Mouse (Mus musculus) neural tube, embryonic 10.5 days (tissue): Measurements from ENCODE around the gene Cbx5.
A peak's percentile ranks its signal among the peaks of the same experiment; 100 is the strongest.
"Not testable (repeated sequence)": the region's sequence is repeated elsewhere in the genome, so short reads cannot be mapped to it uniquely, and the experiment has no call there.

ENCODE experiments used
- DNase-seq: peaks from one replicate; pipeline ENCODE4 v3.0.0-alpha.2; 2017; ENCODE audit warnings: low spot score; ENCODE audit errors: extremely low spot score

The Cbx5 gene

GRCm38 (mm10) chr15:103251595-103251994, 12.0 kb upstream of the Cbx5 start:
- no peak for DNase-seq

DNA sequence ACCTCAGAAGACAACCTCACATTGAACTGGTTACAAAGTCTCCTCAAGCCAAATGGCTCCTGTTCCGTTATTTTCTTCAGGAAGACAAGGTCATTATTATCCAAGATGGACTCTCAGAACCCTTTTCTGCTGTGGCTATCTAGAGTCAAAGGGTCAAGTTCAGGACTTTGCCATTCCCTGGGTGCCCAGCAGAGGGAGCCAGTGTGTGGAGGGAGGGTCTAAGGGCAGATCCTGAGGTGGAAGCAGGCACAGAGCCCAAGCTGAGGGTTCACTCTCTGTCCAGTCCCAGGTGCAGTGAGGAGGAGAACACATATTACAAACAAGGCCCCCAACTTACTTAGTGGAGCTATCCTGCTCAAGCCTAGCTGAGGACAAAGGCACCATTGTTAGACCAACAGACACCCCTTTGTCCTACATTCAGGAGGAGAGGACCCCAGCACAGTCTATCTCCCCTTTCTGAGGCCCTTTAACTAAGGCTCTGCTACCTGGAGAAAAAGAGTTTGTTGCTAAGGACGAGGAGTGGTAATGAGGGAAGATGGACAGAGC, 10.7 kb upstream of the Cbx5 start:
- peak; percentile 83 for DNase-seq

- DNase-seq, result not testable (repeated sequence)
These were observed 9.9 kb upstream of the Cbx5 start for GRCm38 (mm10) chr15:103249511-103249910.

- DNase-seq, result peak; percentile 45
These were observed 9.0 kb upstream of the Cbx5 start for GRCm38 (mm10) chr15:103248401-103249313.

DNA sequence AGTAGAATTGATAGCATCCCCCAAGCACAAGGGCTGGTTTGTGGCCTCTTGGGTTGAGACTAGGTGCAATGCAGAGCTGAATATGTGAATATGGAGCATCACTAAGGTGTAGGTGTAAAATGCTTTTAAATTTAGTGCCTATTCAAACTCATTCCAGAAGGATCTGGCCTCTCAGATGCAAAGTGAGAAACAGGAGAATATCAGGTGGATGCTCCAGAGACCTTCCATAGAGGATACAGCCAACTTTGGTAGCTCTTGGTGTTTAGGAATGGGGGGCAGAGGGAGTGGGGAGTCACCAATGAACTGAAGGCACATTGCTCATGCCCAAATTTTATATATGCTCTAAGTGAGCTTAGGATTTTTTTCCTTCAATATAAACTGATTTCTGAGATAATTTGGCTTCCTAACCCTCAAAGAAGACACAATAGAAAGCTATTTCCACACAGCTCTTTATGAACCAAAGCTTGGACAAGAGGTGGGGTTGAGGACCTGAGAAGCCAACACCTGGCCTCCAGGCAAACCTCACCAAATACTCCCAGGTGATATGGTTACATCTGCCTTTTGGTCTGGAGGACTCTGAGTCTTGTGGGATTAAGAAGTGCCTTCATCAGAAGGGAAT, 8.3 kb upstream of the Cbx5 start:
- no peak for DNase-seq

- no peak for DNase-seq
These were observed 7.6 kb upstream of the Cbx5 start for GRCm38 (mm10) chr15:103247078-103247781.

DNA sequence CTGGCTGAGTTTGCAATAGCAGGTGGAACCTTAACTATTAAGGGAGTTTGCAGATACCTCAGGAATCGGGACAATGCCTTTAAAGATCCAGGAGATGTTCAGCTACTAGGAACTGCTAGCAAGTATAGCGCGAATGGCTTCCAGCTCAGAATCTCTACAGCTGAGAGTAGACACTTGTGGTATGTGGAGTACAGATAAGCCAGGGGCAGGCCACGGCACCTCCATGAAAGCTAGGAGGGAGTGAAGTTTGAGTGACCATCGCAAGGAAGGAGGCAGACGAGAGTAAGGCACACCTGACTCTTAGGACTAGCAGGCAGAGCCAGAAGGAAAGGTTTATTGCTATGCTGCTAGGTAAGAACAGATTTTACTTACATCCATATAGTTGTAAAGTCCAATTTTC, 6.0 kb upstream of the Cbx5 start:
- DNase-seq, result no peak

GRCm38 (mm10) chr15:103242885-103243284, 3.3 kb upstream of the Cbx5 start:
- no peak for DNase-seq

GRCm38 (mm10) chr15:103241071-103242018, 1.7 kb upstream of the Cbx5 start:
- not testable (repeated sequence) for DNase-seq

- DNase-seq, result peak; percentile 89
These were observed 778 bp upstream of the Cbx5 start, which contains the start of gene Hnrnpa1 for GRCm38 (mm10) chr15:103240160-103241028. Gene Hnrnpa1 (plus strand): TSS chr15:103240432.

DNA sequence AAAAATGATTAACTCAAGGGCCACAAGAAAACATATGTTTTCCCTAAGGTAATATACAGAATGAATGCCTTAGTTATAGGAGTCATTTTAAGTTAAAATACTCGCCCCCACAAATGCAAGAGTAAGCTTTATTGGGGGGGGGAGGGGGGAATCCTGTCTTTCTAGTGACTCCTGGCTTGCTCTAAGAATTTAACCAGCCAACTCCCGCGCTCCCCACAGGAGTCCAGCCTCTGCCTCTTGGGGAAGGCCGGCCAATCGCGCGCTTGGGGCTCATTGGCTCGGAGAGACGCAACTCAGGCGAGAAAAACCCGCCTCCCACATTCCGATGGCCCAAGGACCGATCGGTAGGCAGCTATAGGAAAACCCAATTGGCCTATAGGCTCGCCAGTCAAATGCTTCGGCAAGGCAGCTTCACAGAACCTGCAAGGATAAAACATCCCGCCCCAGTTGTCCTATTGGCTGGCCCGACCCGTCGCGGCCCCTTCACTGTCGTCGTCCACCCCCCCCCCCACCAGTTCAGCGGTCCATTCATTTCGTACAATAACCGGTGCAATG, 409 bp downstream of the Cbx5 start:
- peak; percentile 92 for DNase-seq

DNA sequence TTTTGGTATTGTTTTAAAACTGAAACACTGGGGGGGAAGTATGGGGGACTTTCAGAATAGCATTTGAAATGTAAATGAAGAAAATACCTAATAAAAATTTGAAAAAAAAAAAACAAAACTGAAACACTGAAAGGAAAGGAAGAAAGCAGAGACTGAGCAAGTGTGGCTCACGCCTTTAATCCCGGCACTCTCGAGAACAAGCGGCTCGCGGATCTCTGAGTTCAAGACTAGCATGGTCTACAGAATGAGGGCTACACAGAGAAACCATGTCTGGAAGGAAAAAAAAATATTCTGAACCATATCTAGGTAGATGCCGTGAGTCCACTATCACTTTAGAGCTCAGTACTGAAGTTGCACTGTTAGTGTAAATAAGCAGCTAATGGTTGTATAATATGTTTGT, 2.3 kb downstream of the Cbx5 start:
- no peak for DNase-seq

DNA sequence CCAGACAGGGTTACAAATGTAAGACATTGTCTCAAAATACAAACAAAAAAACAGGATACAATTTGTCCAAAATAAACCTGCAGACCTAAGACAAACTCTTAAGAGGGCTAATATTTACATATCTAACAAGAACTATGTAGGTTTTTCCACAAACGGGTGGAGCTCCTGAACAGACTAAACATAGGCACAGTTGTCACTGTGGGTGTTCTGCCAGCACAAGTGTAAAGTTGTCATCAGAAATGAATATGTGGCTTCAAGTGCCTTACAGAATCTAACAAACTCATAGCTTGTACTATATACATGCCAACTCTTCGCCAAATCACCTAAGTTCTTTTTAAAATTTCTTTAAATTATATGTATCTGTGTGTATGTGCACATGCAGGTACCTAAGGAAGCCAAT, 6.5 kb downstream of the Cbx5 start:
- no peak for DNase-seq

DNA sequence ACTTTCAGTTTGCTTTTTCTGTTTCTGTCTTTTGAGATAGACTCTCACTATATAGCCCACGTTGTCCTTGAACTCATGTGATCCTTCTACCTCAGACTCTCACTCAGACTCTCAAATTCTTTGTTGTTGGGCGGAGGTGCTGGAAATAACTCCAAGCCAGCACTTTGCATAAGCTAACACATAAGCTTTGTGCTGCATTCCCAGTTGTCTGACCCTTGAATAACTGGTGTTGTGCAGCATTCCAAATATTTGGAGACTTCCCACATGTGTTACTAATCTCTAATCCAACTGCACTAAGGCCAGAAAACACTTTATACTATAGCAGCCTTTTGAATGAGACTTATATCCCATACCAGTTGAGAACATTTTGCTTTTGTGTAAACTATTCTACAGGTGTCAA, 10.7 kb downstream of the Cbx5 start:
- no peak for DNase-seq

DNA sequence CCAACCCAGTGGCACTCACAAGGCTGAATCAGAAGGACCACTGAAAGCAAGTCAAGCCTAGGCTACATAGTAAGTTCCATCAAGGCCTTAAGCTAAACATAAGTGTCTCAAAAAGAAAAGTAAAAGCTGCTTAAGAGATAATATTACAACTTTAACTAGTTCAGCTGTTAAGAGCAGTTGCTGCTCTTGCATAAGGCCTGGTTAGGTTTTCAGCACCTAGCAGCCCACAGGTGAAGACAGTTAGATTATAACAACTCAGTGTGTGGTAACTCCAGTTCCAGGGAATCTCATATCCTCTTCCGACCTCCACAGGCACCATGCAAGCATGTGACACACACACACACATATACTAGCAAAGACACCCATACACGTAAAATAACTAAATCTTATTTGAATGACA, 12.0 kb downstream of the Cbx5 start:
- no peak for DNase-seq

DNA sequence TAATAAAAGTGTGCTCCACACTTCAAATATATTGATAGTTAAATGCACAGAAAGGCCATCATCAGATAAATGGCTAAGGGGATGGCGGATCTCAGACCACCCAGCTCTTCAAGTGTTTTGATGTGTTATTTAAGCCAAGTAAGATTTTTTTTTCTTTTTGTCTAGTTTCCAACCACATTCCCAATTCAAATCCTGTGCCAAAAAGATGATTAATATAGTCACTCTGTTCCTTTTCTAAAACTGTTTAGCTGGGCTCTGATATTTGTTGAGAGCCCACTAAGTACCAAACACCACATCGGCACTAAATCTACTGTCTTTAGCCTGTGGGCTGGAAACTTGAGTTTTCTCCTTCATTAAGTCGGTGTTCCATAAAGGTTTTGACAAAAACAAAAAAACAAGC, 12.6 kb downstream of the Cbx5 start:
- DNase-seq, result no peak

- no peak for DNase-seq
These were observed 15.5 kb downstream of the Cbx5 start for GRCm38 (mm10) chr15:103224161-103224560.

GRCm38 (mm10) chr15:103221386-103221785, 18.2 kb downstream of the Cbx5 start:
- DNase-seq, result no peak

DNA sequence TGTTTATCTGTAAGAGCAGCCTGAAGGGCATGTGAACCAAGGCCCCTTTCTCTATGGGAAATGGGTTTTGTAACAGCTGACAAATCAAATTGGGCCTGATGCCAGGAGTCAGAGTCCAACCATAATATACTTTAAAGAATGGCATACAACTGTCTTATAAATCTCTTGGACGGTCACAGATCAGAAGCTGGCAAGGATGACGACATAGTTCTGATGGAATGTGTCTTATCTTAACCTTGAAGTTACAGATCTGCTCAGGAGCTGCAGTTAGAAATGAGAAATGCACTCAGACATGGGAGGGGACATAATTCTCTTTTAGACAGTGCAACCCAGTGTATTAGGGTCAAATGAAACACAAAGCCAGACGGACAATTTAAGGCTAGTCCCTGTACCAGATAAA, 18.8 kb downstream of the Cbx5 start:
- DNase-seq, result no peak
